Mouse (Mus musculus) brain, embryonic 14.5 days (tissue): ENCODE results near the gene Tfrc.

Source experiments
- CTCF ChIP-seq: fragments of 200-500 bp; IDR thresholded peaks from 2 replicates; pipeline ENCODE4 v1.5.1; 2012; ENCODE audit warnings: inconsistent platforms, mild to moderate bottlenecking, moderate library complexity, borderline replicate concordance; ENCODE audit not compliant: insufficient read depth, insufficient read length; ENCODE audit errors: extremely low read depth
- POLR2A ChIP-seq: fragments of 200-500 bp; IDR thresholded peaks from 2 replicates; pipeline ENCODE4 v1.6.1; 2012; ENCODE audit warnings: mild to moderate bottlenecking, inconsistent platforms, borderline replicate concordance; ENCODE audit not compliant: poor library complexity, insufficient read depth, insufficient read length, severe bottlenecking; ENCODE audit errors: extremely low read depth

DNA sequence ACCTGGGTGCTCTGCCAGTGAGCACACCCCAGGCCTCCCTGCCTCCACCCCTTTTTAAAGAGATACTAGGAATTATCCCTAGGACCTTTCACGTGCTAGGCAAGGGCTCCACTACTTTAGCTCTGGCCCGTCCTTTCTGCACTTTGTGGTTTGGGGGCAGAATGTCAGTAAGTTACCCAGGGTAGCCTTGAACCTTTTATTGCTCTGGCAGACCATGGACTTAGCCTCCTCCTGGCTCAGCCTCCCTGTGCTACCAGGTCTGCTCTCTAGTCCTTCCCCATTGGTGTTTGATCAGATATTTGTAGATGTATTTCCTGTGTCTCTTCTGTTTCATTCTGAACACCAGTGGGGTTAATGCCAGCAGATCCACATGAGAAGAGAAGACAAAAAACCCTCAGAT is 55.5 kb downstream of the Tfrc start:
- no peak for TF ChIP-seq POLR2A
- TF ChIP-seq CTCF, result no peak
